Mouse (Mus musculus) layer of hippocampus, adult 2 months (tissue): ENCODE measurements around the gene Scn8a. TPM values are rescaled to one million over a fixed set of nuclear protein-coding genes. Genes with fewer than 3 reads are reported as not detected.
A peak's percentile ranks its signal among the peaks of the same experiment; 100 is the strongest.

Source experiments
- DNase-seq, 2 experiments: peaks; one replicate each; pipeline ENCODE4 v3.0.0; 2022; ENCODE audit warnings: low spot score in 2 of 2
- H3K27ac ChIP-seq: fragments of 200-600 bp; 2 replicates; pipeline ENCODE4 v1.8.1; 2022
- H3K4me3 ChIP-seq: fragments of 200-600 bp; 2 replicates; pipeline ENCODE4 v1.8.1; 2022; ENCODE audit warnings: mild to moderate bottlenecking
- CTCF ChIP-seq: fragments of 200-600 bp; conservative IDR thresholded peaks from 2 replicates; pipeline ENCODE4 v1.8.1; 2022; ENCODE audit warnings: antibody characterized with exemption, mild to moderate bottlenecking, moderate library complexity
- total RNA-seq, 2 experiments: library from RNA; stranded (reverse); gene quantifications; 2 replicates each; pipeline ENCODE4 v1.2.3; 2021

Scn8a gene
- total RNA-seq, 2 experiments from 2014 or later, result 245 to 263 TPM

GRCm38 (mm10) chr15:101088291-101088690 is 218.6 kb downstream of the Scn8a start:
- Histone ChIP-seq H3K27ac (no peak overlapping the region), H3K4me3 (no peak overlapping the region)
- TF ChIP-seq CTCF, result no peak
- DNase-seq, result no peak

DNA sequence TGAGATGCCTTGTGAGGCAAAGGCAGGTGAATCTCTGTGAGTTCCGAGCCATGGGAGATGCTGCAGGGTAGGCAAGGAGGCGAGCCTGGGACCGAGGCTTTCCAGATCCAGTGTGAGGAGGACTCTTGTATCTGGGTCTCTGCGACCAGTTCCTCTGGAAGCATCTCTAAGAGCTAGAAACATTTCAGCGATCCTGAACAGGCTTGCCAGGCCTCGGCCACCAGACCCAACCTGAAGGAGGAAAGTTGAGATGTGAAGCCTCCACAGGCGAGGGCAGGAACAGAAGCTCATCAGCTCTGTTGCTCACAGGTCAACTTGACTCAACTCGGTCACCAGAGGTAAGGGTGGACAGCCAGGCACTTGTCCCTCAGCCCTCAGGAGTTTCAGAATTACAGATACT is 221.9 kb downstream of the Scn8a start:
- DNase-seq, result no peak
- H3K27ac ChIP-seq, result no peak overlapping the region
- TF ChIP-seq CTCF, result no peak
- no peak overlapping the region for H3K4me3 ChIP-seq

- Histone ChIP-seq H3K4me3 (peak overlapping the region; percentile 36; the same call in 1 of the 2 replicates), H3K27ac (peak overlapping the region; percentile 87)
- DNase-seq, result no peak
- TF ChIP-seq CTCF, result no peak
Measured at GRCm38 (mm10) chr15:101092121-101092828, 222.6 kb downstream of the Scn8a start.

DNA sequence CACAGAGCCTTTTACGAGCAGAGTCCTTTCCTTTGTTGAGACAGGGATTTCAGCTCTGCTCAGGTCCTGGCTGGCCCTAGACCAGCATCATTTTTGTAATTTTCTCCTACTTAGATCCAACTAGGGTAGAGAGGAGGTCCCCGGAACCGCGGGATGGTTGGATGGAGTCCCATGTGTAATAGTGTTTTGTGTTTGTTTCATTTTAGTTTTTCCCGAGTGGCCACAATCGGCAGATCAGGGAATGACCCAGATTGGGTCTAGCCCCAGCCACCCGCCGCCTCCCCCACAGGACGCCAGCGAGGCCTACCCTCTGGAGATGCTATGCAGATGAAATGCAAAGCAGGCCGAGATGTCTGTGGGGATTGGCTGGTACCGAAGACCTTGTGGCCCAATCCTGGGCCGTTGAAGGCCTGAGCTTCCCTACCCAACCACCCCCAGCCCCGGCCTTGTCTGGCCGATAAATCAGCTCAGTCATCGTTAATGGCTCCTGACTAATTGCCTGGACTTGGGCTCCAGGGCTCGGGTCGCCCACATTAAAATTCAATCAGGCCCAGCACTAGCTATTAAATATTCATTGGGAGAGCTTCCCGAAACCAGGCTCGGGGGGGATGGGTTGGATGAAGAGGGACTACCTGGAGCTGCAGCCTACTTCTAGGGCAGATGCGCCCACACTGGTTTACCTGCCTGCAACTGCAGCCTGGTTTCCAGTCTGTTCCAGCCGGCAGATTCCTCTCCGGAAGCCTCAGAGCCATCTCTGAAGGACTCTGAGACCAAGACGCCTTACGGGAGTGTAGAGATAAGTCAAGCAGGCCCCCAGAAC is 223.4 kb downstream of the Scn8a start:
- H3K27ac ChIP-seq, result peak overlapping the region; percentile 87
- DNase-seq, result peak; percentile 44 to 59
- TF ChIP-seq CTCF, result no peak
- peak overlapping the region; percentile 36; the same call in 1 of the 2 replicates for H3K4me3 ChIP-seq

DNA sequence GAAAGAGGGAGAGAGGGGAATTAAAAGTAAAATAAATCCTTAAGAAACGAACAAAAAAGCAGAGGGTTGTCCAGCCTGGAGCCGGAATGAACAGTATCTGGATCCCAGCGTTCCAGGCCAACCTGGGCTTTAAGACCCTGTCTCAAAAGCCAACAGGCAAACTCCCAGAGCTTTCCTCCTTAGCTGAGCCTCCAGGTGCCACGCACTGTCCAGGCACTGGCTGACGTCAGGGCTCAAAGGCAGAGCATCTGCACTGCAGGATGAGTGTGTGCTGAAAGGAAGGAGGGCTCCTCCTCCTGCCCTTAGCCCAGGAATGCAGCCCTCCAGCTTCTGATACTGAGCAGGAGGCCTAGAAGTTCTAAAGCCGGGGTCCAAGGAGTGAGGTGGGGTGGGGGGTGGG is 224.3 kb downstream of the Scn8a start:
- Histone ChIP-seq H3K4me3 (no peak overlapping the region), H3K27ac (no peak overlapping the region)
- DNase-seq, result no peak
- TF ChIP-seq CTCF, result no peak

- Histone ChIP-seq H3K4me3 (no peak overlapping the region), H3K27ac (no peak overlapping the region)
- TF ChIP-seq CTCF, result no peak
Measured at GRCm38 (mm10) chr15:101094979-101095378, 225.3 kb downstream of the Scn8a start.

DNA sequence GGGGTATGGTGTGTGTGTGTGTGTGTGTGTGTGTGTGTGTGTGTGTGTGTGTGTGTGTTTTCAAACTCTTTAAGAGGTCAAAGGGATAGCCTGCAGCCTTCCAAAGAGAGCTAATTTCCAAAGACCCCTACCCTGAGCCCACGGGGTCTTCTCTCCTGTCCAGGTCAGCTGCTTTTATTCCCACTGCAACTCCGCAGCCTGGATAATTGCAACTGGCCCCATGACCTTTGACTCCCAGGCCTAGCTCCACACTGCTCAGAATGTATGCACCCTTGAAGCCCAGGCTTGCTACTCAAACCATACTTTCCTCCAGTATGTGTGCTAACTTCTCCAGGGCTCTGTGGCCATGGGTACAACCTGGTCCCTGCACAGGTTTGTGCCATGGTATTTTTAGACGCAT is 225.7 kb downstream of the Scn8a start:
- H3K4me3 ChIP-seq, result no peak overlapping the region
- DNase-seq, result no peak
- no peak overlapping the region for H3K27ac ChIP-seq
- no peak for TF ChIP-seq CTCF

More at GRCm38 (mm10) chr15:101094979-101095378, 225.3 kb downstream of the Scn8a start:
- no peak for DNase-seq

Other genes with a start within 250 kb of the Scn8a start
- 1 to 10 TPM; 1.1 to 1.7 TPM for gene Smagp, start 232.9 kb upstream of the Scn8a start, total RNA-seq
- 1 to 10 TPM; 5.3 to 5.6 TPM for gene Bin2, start 200.3 kb upstream of the Scn8a start, total RNA-seq
- gene Cela1, start 181.9 kb upstream of the Scn8a start, total RNA-seq, result 1 to 10 TPM; 1.3 TPM
- 1 to 10 TPM; 5.6 to 7.0 TPM for gene Galnt6, start 140.5 kb upstream of the Scn8a start, total RNA-seq
- 10 to 100 TPM; 77.4 to 94.2 TPM for gene Slc4a8, start 108.1 kb upstream of the Scn8a start, total RNA-seq
- gene Gm47841, start 177.5 kb downstream of the Scn8a start, total RNA-seq, result not detected
- 1 to 10 TPM; 1.1 to 1.7 TPM for gene Fignl2, start 208.7 kb downstream of the Scn8a start, total RNA-seq
- not detected for gene Ankrd33, start 245.9 kb downstream of the Scn8a start, total RNA-seq